Mouse (Mus musculus) olfactory bulb, adult 2 months (tissue): ENCODE data around the gene Map3k4.

Source experiments
- CTCF ChIP-seq: fragments of 200-500 bp; IDR thresholded peaks from 2 replicates; pipeline ENCODE4 v1.5.1; 2012; ENCODE audit warnings: low read depth, mild to moderate bottlenecking, low read length, moderate library complexity; ENCODE audit not compliant: insufficient read depth
- POLR2A ChIP-seq: fragments of 200-500 bp; IDR thresholded peaks from 2 replicates; pipeline ENCODE4 v1.6.1; 2012; ENCODE audit warnings: mild to moderate bottlenecking, low read depth, low read length, moderate library complexity; ENCODE audit not compliant: insufficient read depth

GRCm38 (mm10) chr17:12216224-12216623 is 102.4 kb downstream of the Map3k4 start:
- TF ChIP-seq CTCF (no peak), POLR2A (no peak)
